Mouse (Mus musculus) ovary, adult 2 months (tissue): ENCODE data around the gene Eml6. TPM values are rescaled to one million over a fixed set of nuclear protein-coding genes. Genes with fewer than 3 reads are reported as not detected.

Experiments used
- polyA plus RNA-seq: library from polyadenylated mRNA; depleted of rRNA; stranded (reverse); fragments of >200 nt; gene quantifications from 2 replicates; pipeline ENCODE4 v1.2.3, GENCODE M21; 2012; rRNA removed

Eml6 gene
- polyA plus RNA-seq, result 2.2 and 3.3 TPM in 2 replicates

GRCm38 (mm10) chr11:30025835-30026472 is at the start of gene Eml6:
Gene Eml6 (minus strand): TSS chr11:30026033.

GRCm38 (mm10) chr11:29825271-29825718 is 200.5 kb downstream of the Eml6 start, which contains the start of gene 4931440F15Rik:
Gene 4931440F15Rik (minus strand): TSS chr11:29825668.

Other genes starting within 250 kb of the Eml6 start
- gene 4931440F15Rik, start 200.4 kb downstream of the Eml6 start, polyA plus RNA-seq, result 0.22 and 0.43 TPM in 2 replicates
- 58.9 and 63.3 TPM in 2 replicates for gene Sptbn1, start 242.1 kb upstream of the Eml6 start, polyA plus RNA-seq